Mouse (Mus musculus) heart, embryonic 16.5 days (tissue): Measurements from ENCODE around the gene Ankar. TPM values are rescaled to one million over a fixed set of nuclear protein-coding genes. Genes with fewer than 3 reads are reported as not detected.

Experiments
- ATAC-seq: fragments of 200-750 bp; cut with Nextera tagmentation; replicated peaks from 2 replicates; pipeline ENCODE4 v1.8.0; 2017; ENCODE audit warnings: moderate number of reproducible peaks; ENCODE audit not compliant: insufficient read depth, low FRiP score; ENCODE audit errors: extremely low read depth
- H3K27ac ChIP-seq: fragments of 300-500 bp; sonication (generic); 2 replicates; pipeline ENCODE4 v1.5.1; 2014; ENCODE audit warnings: mild to moderate bottlenecking, low read length, control low read depth, moderate library complexity
- H3K27me3 ChIP-seq: fragments of 300-500 bp; sonication (generic); 2 replicates; pipeline ENCODE4 v1.6.1; 2014; ENCODE audit warnings: low read length, mixed read lengths; ENCODE audit not compliant: control insufficient read depth, insufficient read depth
- H3K36me3 ChIP-seq: fragments of 300-500 bp; sonication (generic); 2 replicates; pipeline ENCODE4 v1.6.1; 2014; ENCODE audit not compliant: control insufficient read depth, insufficient read depth
- H3K4me1 ChIP-seq: fragments of 300-500 bp; sonication (generic); 2 replicates; pipeline ENCODE4 v1.6.1; 2014; ENCODE audit warnings: low read length, mixed read lengths; ENCODE audit not compliant: control insufficient read depth, insufficient read depth
- H3K4me2 ChIP-seq: fragments of 300-500 bp; sonication (generic); 2 replicates; pipeline ENCODE4 v1.6.1; 2014; ENCODE audit warnings: low read depth, mild to moderate bottlenecking, control low read depth, low read length
- H3K4me3 ChIP-seq: fragments of 300-500 bp; sonication (generic); 2 replicates; pipeline ENCODE4 v1.5.1; 2014; ENCODE audit warnings: mild to moderate bottlenecking, control low read depth, low read length
- H3K9ac ChIP-seq: fragments of 300-500 bp; sonication (generic); 2 replicates; pipeline ENCODE4 v1.6.1; 2014; ENCODE audit warnings: low read length, control low read depth
- H3K9me3 ChIP-seq: fragments of 300-500 bp; sonication (generic); replicated peaks from 2 replicates; pipeline ENCODE4 v1.6.1; 2016; ENCODE audit warnings: low read length; ENCODE audit not compliant: control insufficient read depth
- WGBS: fragments of 180-500 bp; shearing (Covaris S2); extraction: QIAGEN DNeasy Blood & Tissue Kit; methylation state at CpG from one replicate; pipeline ENCODE4 v1.1.7; 2014; 5-methylcytosine and 5-hydroxymethylcytosine counted together
- polyA plus RNA-seq: library from polyadenylated mRNA; unstranded; fragments of >200 nt; fragmentation: Nextera tagmentation; extraction: Ambion mirVana; gene quantifications from 2 replicates; pipeline ENCODE4 v1.2.1, GENCODE M21; 2015

Gene Ankar
- polyA plus RNA-seq, 1 experiment from 2014 or later, result not detected

DNA sequence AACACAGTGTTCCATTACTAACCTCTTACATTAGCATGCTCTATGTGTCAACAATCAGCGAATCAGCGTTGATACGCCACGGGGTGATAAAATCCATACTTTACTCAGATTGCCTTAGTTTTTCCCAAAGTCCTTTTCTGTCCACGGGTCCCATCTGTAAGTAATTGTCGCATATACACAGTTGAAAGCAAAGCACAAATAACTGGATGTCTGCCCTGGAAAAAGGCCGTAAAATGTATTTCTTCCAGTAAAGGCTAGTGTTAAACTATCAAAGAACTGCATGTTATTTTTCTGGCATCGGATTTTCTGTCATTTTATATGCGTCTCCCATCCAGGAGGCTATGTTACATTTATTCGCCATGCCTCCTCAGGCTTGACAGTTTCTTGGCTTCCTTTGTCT is 29.7 kb upstream of the Ankar start:
- Histone ChIP-seq H3K27ac (no peak overlapping the region), H3K27me3 (no peaks in the 10 kb centered on the region), H3K4me3 (no peak overlapping the region), H3K9ac (no peak overlapping the region), H3K36me3 (no peaks in the 10 kb centered on the region), H3K4me2 (no peak overlapping the region), H3K9me3 (no peaks in the 10 kb centered on the region), H3K4me1 (no peaks in the 10 kb centered on the region)
- whole genome bisulfite sequencing, result 76% methylated on average over 10 of the region's 10 CpGs
- no peak for ATAC-seq

DNA sequence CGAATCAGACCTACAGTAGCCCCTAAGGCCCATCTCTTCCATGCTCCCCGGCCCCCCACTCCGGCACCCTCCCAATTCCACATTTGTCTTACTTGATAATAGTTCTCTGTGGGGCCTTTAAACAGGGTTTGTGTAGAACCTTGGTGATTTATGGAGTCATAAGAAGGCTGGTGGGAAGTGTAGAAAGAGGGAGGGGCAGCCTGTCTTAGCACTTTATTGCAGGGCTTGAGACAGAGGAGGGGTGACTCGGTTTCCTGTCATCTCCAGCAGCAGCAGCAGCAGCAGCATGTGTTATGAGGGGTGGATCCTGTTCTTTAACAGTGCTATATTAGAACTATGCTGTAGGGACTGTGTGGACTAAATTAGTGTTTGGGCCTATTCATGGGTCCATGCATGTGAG is 28.4 kb upstream of the Ankar start:
- 83% methylated on average over 4 of the region's 4 CpGs for whole genome bisulfite sequencing
- H3K4me1 ChIP-seq, result no peaks in the 10 kb centered on the region
- ATAC-seq, result no peak
- no peaks in the 10 kb centered on the region for H3K9me3 ChIP-seq
- H3K27me3 ChIP-seq, result no peaks in the 10 kb centered on the region
- no peak overlapping the region for H3K27ac ChIP-seq
- H3K9ac ChIP-seq, result no peak overlapping the region
- no peaks in the 10 kb centered on the region for H3K36me3 ChIP-seq
- no peak overlapping the region for H3K4me2 ChIP-seq
- no peak overlapping the region for H3K4me3 ChIP-seq

DNA sequence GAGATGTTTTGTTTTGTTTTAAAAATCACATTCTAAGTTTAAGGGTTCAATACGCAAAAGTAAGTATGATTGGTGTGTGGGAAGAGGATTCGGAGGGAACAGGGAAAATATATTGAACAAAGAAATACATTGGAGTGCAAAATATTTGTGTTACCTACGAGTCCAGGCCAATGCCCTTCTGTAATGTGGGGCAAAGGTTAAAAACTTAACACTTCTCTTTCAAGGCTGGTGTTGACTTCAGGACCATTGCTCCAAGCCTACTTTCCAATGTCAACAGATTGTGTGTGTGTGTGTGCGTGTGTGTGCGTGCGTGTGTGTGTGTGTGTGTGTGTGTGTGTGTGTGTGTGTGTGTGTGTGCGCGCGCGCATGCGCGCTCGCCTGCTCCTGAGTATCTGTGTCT is 25.6 kb upstream of the Ankar start:
- no peak overlapping the region for H3K9ac ChIP-seq
- no peaks in the 10 kb centered on the region for H3K27me3 ChIP-seq
- no peaks in the 10 kb centered on the region for H3K9me3 ChIP-seq
- no peak overlapping the region for H3K4me2 ChIP-seq
- no peak overlapping the region for H3K4me3 ChIP-seq
- H3K4me1 ChIP-seq, result no peaks in the 10 kb centered on the region
- ATAC-seq, result no peak
- WGBS, result 93% methylated on average over 13 of the region's 13 CpGs
- no peak overlapping the region for H3K27ac ChIP-seq
- no peaks in the 10 kb centered on the region for H3K36me3 ChIP-seq

DNA sequence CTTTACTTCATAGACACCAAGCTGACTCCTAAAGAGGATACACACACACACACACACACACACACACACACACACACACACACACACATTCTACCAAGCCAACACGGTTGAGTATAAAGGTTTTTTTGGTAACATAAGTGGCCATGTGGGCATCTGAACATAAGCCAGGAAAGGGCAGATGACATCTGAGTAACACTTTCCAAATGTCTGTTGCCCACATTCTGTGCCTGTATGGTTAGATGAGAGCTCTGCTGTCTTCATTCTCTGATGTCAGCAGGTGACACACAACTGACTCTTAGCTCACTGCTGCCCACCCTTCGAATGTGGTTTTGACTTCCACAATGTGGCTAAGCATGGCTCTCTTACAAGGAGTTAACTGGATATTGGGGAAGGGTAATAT is 24.0 kb upstream of the Ankar start:
- Histone ChIP-seq H3K4me3 (no peak overlapping the region), H3K4me2 (no peak overlapping the region), H3K9ac (no peak overlapping the region), H3K9me3 (no peaks in the 10 kb centered on the region), H3K36me3 (no peaks in the 10 kb centered on the region), H3K4me1 (no peaks in the 10 kb centered on the region), H3K27me3 (no peaks in the 10 kb centered on the region), H3K27ac (no peak overlapping the region)
- no peak for ATAC-seq
- 63% methylated on average over 2 of the region's 2 CpGs for WGBS

DNA sequence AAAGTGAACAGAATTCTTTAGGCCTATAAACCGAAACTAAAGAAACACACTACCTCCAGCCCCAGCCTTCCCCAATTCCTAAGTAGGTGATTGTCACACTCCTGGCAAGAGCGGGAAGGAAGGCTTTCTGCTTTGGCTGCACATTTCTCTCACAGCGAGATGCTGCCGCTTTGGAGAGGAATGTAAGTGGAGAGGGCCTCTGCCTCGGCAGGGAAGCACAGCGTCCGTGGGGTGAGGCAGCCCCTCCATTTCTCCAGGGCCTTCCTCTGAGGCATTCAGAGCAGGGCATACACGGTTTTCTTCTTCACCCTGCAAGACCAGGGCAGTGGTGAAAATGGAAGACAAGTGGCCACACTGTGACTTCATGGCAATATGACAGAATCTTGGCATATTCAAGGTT is 22.3 kb upstream of the Ankar start:
- no peak overlapping the region for H3K9ac ChIP-seq
- no peaks in the 10 kb centered on the region for H3K4me1 ChIP-seq
- ATAC-seq, result no peak
- H3K36me3 ChIP-seq, result no peaks in the 10 kb centered on the region
- H3K4me2 ChIP-seq, result no peak overlapping the region
- no peaks in the 10 kb centered on the region for H3K9me3 ChIP-seq
- no peaks in the 10 kb centered on the region for H3K27me3 ChIP-seq
- H3K27ac ChIP-seq, result no peak overlapping the region
- WGBS, result 40% methylated on average over 8 of the region's 8 CpGs
- no peak overlapping the region for H3K4me3 ChIP-seq

DNA sequence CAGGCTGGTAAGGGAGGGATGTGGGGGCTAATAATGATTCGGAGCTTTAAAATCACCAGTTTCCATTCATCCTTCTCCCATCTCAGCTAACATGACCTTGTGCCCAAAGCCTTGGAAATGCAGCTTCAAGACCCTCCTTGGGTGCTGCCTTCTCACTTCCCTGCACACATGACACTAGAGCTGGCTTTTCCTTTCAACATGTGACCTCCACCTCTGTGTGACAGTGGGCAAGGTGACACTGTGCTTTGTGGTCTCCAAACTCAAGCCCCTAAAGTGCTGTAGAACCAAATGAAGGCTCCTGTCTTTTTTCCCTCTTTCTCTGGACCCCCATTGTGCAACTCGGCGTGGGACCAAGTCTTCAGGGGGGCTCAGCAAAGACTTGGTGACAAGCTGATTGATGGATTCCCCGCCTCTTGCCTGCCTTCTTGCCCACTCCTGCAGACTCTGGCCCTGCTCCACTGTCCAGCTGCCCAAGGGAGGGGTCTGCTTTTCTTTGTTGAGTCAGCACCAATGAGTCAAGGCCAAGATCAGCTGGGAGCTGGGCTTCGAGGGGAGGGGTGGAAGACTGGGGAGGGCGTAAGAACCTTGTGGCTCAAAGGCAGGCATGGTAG is 19.8 kb upstream of the Ankar start:
- H3K4me3 ChIP-seq, result no peak overlapping the region
- no peak overlapping the region for H3K4me2 ChIP-seq
- no peak for ATAC-seq
- no peak overlapping the region for H3K9ac ChIP-seq
- no peaks in the 10 kb centered on the region for H3K9me3 ChIP-seq
- H3K36me3 ChIP-seq, result no peaks in the 10 kb centered on the region
- H3K27ac ChIP-seq, result no peak overlapping the region
- WGBS, result 67% methylated on average over 6 of the region's 6 CpGs
- H3K4me1 ChIP-seq, result no peaks in the 10 kb centered on the region
- H3K27me3 ChIP-seq, result no peaks in the 10 kb centered on the region

DNA sequence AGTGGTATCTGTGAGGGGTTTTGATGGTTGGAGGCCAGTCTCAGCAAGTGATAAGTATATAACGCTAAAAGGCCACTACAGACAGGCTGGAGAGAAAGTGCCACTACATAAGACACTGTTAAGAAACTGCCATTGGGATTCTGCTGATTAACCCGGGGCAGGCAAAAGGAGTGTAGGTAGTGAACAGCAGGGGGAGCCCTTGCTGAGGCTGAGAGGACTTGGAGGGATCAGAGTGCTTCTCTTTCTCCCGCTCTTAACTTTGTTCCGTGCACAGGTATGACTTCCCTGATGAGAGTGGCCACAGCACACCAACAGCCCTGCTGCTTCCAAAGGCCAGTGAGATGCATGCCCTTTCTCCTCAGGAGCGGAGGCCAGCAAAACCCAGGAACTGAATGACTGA is 18.5 kb upstream of the Ankar start:
- Histone ChIP-seq H3K4me1 (no peaks in the 10 kb centered on the region), H3K4me2 (no peak overlapping the region), H3K27ac (no peak overlapping the region), H3K36me3 (peaks cover 8% of the 10 kb centered on the region), H3K9me3 (no peaks in the 10 kb centered on the region), H3K9ac (no peak overlapping the region), H3K27me3 (no peaks in the 10 kb centered on the region), H3K4me3 (no peak overlapping the region)
- 20% methylated on average over 5 of the region's 5 CpGs for WGBS
- ATAC-seq, result 0 out of 2 replicates have a peak, but pooled peaks have one; percentile 46

DNA sequence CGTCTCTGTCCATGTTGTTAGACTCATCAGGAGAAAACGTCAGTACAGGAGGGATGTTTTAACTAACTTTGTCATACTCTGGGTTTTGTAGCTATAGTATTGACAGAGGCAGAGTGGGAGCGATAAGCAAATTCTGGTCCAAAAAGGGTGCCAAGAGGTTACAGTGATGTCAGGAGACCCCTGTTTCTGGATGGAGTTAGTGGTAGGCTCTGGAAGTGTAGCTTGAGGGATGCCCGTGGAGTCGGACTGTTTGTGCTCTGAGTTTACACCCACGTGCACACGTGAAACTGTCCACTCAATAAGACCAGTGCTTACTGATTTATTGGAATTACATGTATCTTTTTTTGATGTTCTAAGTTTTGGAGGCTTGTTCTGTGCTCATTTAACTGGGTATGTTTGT is 17.2 kb upstream of the Ankar start:
- ATAC-seq, result no peak
- no peaks in the 10 kb centered on the region for H3K9me3 ChIP-seq
- H3K4me1 ChIP-seq, result peaks cover 8% of the 10 kb centered on the region
- H3K9ac ChIP-seq, result no peak overlapping the region
- H3K4me3 ChIP-seq, result no peak overlapping the region
- H3K36me3 ChIP-seq, result peaks cover 19% of the 10 kb centered on the region
- WGBS, result 89% methylated on average over 7 of the region's 7 CpGs
- H3K4me2 ChIP-seq, result no peak overlapping the region
- H3K27ac ChIP-seq, result no peak overlapping the region
- H3K27me3 ChIP-seq, result no peaks in the 10 kb centered on the region

DNA sequence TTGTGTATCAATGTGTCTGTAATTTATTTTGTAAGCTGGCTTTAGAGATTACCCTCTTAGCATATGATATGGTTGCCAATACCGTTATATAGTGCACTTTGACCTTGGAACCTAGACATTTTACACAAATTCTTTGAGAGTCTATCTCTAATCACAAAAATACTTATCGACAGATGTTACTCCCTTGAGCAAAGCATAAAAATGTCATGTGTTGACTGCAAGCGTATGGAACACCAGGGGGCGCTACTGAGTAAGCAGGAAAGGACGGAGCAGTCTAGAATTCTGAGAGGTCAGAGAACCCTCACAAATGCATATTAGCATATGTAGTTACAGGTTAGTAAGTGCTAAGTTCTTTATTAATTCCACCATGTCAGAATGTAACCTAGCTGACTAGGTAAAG is 16.5 kb upstream of the Ankar start:
- Histone ChIP-seq H3K27me3 (no peaks in the 10 kb centered on the region), H3K4me1 (peaks cover 14% of the 10 kb centered on the region), H3K4me2 (no peak overlapping the region), H3K9me3 (no peaks in the 10 kb centered on the region), H3K27ac (no peak overlapping the region), H3K9ac (no peak overlapping the region), H3K4me3 (no peak overlapping the region), H3K36me3 (peaks cover 20% of the 10 kb centered on the region)
- WGBS, result 9% methylated on average over 5 of the region's 5 CpGs
- ATAC-seq, result no peak
